Mouse (Mus musculus): ENCODE data around the gene Nxn. TPM values are rescaled to one million over a fixed set of nuclear protein-coding genes. Genes with fewer than 3 reads are reported as not detected.
A peak's percentile ranks its signal among the peaks of the same experiment; 100 is the strongest.

The Nxn gene
- total and polyA plus RNA-seq, 3 experiments: 10.0 to 19.1 (median 14.6) TPM

- H3K9ac ChIP-seq (ENCODE audit: low read depth, low read length): no peak overlapping the region
- H3K27ac ChIP-seq: no peak overlapping the region
- WGBS: 77% methylated on average over 15 of the region's 15 CpGs
These were observed 32.2 kb downstream of the Nxn start for GRCm38 (mm10) chr11:76366720-76367119.

GRCm38 (mm10) chr11:76364038-76364437 is 34.9 kb downstream of the Nxn start:
- Histone ChIP-seq H3K4me1 (ENCODE audit: control insufficient read depth, insufficient read depth, low read length) (peaks cover 13% of the 10 kb centered on the region), H3K27me3 (ENCODE audit: control insufficient read depth, insufficient read depth, low read length) (no peaks in the 10 kb centered on the region), H3K4me3 (no peak overlapping the region), H3K36me3 (ENCODE audit: control insufficient read depth, insufficient read depth, low read length) (peaks cover 2% of the 10 kb centered on the region; the same call in 1 of the 2 replicates), H3K9ac (ENCODE audit: low read depth, low read length) (no peak overlapping the region), H3K79me2 (replicated peaks; ENCODE audit: control insufficient read depth, insufficient read depth, low read length) (peaks cover 2% of the 10 kb centered on the region), H3K27ac (peak overlapping the region; percentile 6)
- 68% methylated on average over 5 of the region's 5 CpGs for WGBS
- DNase-seq: no peak
- TF ChIP-seq EP300 (IDR thresholded peaks at IDR 0.05; ENCODE audit: insufficient read depth, low read depth, low read length): no peak
- no peak for TF ChIP-seq CTCF (IDR thresholded peaks at IDR 0.05)
- no peak for TF ChIP-seq POLR2A (IDR thresholded peaks at IDR 0.05; ENCODE audit: insufficient read depth, low read depth, low read length)
- intact Hi-C loops (cut with DNase I): no loop called here

More at GRCm38 (mm10) chr11:76366720-76367119, 32.2 kb downstream of the Nxn start:
- no peak for DNase-seq
- Histone ChIP-seq H3K36me3 (ENCODE audit: control insufficient read depth, insufficient read depth, low read length) (no peaks in the 10 kb centered on the region), H3K4me3 (no peak overlapping the region), H3K27me3 (ENCODE audit: control insufficient read depth, insufficient read depth, low read length) (no peaks in the 10 kb centered on the region), H3K4me1 (ENCODE audit: control insufficient read depth, insufficient read depth, low read length) (peaks cover 12% of the 10 kb centered on the region), H3K79me2 (replicated peaks; ENCODE audit: control insufficient read depth, insufficient read depth, low read length) (no peaks in the 10 kb centered on the region; the same call in 1 of the 2 replicates)
- TF ChIP-seq POLR2A (IDR thresholded peaks at IDR 0.05; ENCODE audit: insufficient read depth, low read depth, low read length) (no peak), EP300 (IDR thresholded peaks at IDR 0.05; ENCODE audit: insufficient read depth, low read depth, low read length) (no peak), CTCF (IDR thresholded peaks at IDR 0.05) (no peak)
- intact Hi-C loops (cut with DNase I): no loop called here

- Histone ChIP-seq H3K9ac (ENCODE audit: low read depth, low read length) (no peak overlapping the region), H3K36me3 (ENCODE audit: control insufficient read depth, insufficient read depth, low read length) (peaks cover 2% of the 10 kb centered on the region; the same call in 1 of the 2 replicates), H3K4me3 (no peak overlapping the region), H3K27ac (peak overlapping the region; percentile 45), H3K4me1 (ENCODE audit: control insufficient read depth, insufficient read depth, low read length) (peaks cover 13% of the 10 kb centered on the region), H3K27me3 (ENCODE audit: control insufficient read depth, insufficient read depth, low read length) (no peaks in the 10 kb centered on the region), H3K79me2 (replicated peaks; ENCODE audit: control insufficient read depth, insufficient read depth, low read length) (peaks cover 2% of the 10 kb centered on the region)
- intact Hi-C loops (cut with DNase I): no loop called here
- 22% methylated on average over 9 of the region's 9 CpGs for WGBS
- TF ChIP-seq POLR2A (IDR thresholded peaks at IDR 0.05; ENCODE audit: insufficient read depth, low read depth, low read length): no peak
- 0 out of 2 replicates have a peak, but pooled peaks have one; percentile 38 for TF ChIP-seq EP300 (IDR thresholded peaks at IDR 0.05; ENCODE audit: insufficient read depth, low read depth, low read length)
- TF ChIP-seq CTCF (IDR thresholded peaks at IDR 0.05): peak; percentile 34; the same call in 1 of the 2 replicates
- no peak for DNase-seq
These were observed 35.3 kb downstream of the Nxn start for GRCm38 (mm10) chr11:76363636-76364035.

- no peak for TF ChIP-seq EP300 (IDR thresholded peaks at IDR 0.05; ENCODE audit: insufficient read depth, low read depth, low read length)
- no peak for TF ChIP-seq CTCF (IDR thresholded peaks at IDR 0.05)
- TF ChIP-seq POLR2A (IDR thresholded peaks at IDR 0.05; ENCODE audit: insufficient read depth, low read depth, low read length): no peak
- intact Hi-C loops (cut with DNase I): no loop called here
- Histone ChIP-seq H3K4me3 (no peak overlapping the region), H3K4me1 (ENCODE audit: control insufficient read depth, insufficient read depth, low read length) (peaks cover 14% of the 10 kb centered on the region), H3K9ac (ENCODE audit: low read depth, low read length) (peak overlapping the region; percentile 19; the same call in 1 of the 2 replicates), H3K27ac (peak overlapping the region; percentile 45), H3K27me3 (ENCODE audit: control insufficient read depth, insufficient read depth, low read length) (no peaks in the 10 kb centered on the region), H3K79me2 (replicated peaks; ENCODE audit: control insufficient read depth, insufficient read depth, low read length) (peaks cover 2% of the 10 kb centered on the region), H3K36me3 (ENCODE audit: control insufficient read depth, insufficient read depth, low read length) (peaks cover 2% of the 10 kb centered on the region; the same call in 1 of the 2 replicates)
- 30% methylated on average over 6 of the region's 6 CpGs for WGBS
- no peak for DNase-seq
These were observed 35.8 kb downstream of the Nxn start for GRCm38 (mm10) chr11:76363178-76363577.

- intact Hi-C loops (cut with DNase I): no loop called here
- no peak for TF ChIP-seq POLR2A (IDR thresholded peaks at IDR 0.05; ENCODE audit: insufficient read depth, low read depth, low read length)
- TF ChIP-seq CTCF (IDR thresholded peaks at IDR 0.05): no peak
- no peak for TF ChIP-seq EP300 (IDR thresholded peaks at IDR 0.05; ENCODE audit: insufficient read depth, low read depth, low read length)
- no peak overlapping the region for H3K27ac ChIP-seq
- peaks cover 2% of the 10 kb centered on the region for H3K79me2 ChIP-seq (replicated peaks; ENCODE audit: control insufficient read depth, insufficient read depth, low read length)
- no peak overlapping the region for H3K4me3 ChIP-seq
- WGBS: 61% methylated on average over 4 of the region's 4 CpGs
- no peak for DNase-seq
- no peak overlapping the region for H3K9ac ChIP-seq (ENCODE audit: low read depth, low read length)
- H3K27me3 ChIP-seq (ENCODE audit: control insufficient read depth, insufficient read depth, low read length): no peaks in the 10 kb centered on the region
- H3K36me3 ChIP-seq (ENCODE audit: control insufficient read depth, insufficient read depth, low read length): peaks cover 2% of the 10 kb centered on the region; the same call in 1 of the 2 replicates
- H3K4me1 ChIP-seq (ENCODE audit: control insufficient read depth, insufficient read depth, low read length): peaks cover 20% of the 10 kb centered on the region
These were observed 37.5 kb downstream of the Nxn start for GRCm38 (mm10) chr11:76361422-76361821.

GRCm38 (mm10) chr11:76360255-76360654 is 38.7 kb downstream of the Nxn start:
- no peak overlapping the region for H3K4me3 ChIP-seq
- WGBS: 89% methylated on average over 6 of the region's 6 CpGs
- intact Hi-C loops (cut with DNase I): no loop called here
- H3K27ac ChIP-seq: no peak overlapping the region
- peaks cover 2% of the 10 kb centered on the region; the same call in 1 of the 2 replicates for H3K36me3 ChIP-seq (ENCODE audit: control insufficient read depth, insufficient read depth, low read length)
- peaks cover 2% of the 10 kb centered on the region for H3K79me2 ChIP-seq (replicated peaks; ENCODE audit: control insufficient read depth, insufficient read depth, low read length)
- H3K4me1 ChIP-seq (ENCODE audit: control insufficient read depth, insufficient read depth, low read length): peaks cover 20% of the 10 kb centered on the region
- DNase-seq: no peak
- TF ChIP-seq EP300 (IDR thresholded peaks at IDR 0.05; ENCODE audit: insufficient read depth, low read depth, low read length) (no peak), POLR2A (IDR thresholded peaks at IDR 0.05; ENCODE audit: insufficient read depth, low read depth, low read length) (no peak), CTCF (IDR thresholded peaks at IDR 0.05) (no peak)
- H3K27me3 ChIP-seq (ENCODE audit: control insufficient read depth, insufficient read depth, low read length): no peaks in the 10 kb centered on the region
- no peak overlapping the region for H3K9ac ChIP-seq (ENCODE audit: low read depth, low read length)

All from heart, adult 2 months (tissue).